Mouse (Mus musculus): Measurements from ENCODE around the gene Ogg1.
"Not testable (repeated sequence)": the region's sequence is repeated elsewhere in the genome, so short reads cannot be mapped to it uniquely, and the experiment has no call there.

The Ogg1 gene

DNA sequence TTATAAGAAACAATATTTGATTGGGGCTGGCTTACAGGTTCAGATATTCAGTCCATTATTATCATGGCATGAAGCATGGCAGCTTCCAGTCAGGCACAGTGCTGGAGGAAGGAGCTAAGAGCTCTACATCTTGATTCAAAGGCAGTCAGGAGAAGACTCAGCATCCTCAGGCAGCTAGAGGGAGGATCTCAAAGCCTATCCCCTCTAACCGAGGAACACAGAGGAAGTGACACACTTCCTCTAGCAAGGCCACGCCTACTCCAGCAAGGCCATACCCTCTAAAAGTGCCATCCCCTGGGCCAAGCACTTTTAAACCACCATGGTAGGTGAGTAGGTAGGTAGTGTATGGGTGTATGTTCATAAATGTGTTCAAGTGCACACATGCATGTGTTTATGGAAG lies 3.8 kb downstream of the Ogg1 start:
- in situ Hi-C loops (cut with MboI, MseI), result no loop called here

DNA sequence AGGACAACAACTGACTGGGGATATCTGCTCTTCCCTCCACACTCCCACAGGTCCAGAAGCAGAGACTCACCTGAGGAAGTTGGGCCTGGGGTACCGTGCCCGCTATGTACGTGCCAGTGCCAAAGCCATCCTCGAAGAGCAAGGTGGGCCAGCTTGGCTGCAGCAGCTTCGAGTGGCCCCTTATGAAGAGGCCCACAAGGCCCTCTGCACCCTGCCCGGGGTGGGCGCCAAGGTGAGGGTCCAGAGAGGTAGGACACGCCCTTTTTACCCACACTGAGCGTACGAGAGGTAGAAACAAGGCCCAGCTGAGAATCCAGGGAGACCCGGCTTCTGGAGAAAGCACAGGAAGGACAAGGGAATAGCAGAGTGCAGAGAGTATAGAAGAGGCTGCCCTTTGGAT lies 4.9 kb downstream of the Ogg1 start:
- in situ Hi-C loops (cut with MboI, MseI), result no loop called here

DNA sequence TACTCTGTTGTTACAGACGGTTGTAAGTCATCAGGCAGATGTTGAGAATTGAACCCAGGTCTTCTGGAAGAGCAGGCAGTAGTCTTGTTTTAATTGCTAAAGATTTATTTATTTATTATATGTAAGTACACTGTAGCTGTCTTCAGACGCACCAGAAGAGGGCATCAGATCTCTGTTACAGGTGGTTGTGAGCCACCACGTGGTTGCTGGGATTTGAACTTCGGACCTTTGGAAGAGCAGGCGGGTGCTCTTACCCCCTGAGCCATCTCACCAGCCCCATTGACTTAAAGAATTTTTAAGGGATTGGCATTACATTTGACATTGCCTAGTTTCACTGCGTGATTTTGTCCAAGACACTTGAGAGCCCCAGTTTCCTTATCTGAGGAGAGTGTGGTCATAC lies 6.0 kb downstream of the Ogg1 start:
- in situ Hi-C loops (cut with MboI, MseI), result not testable (repeated sequence)

DNA sequence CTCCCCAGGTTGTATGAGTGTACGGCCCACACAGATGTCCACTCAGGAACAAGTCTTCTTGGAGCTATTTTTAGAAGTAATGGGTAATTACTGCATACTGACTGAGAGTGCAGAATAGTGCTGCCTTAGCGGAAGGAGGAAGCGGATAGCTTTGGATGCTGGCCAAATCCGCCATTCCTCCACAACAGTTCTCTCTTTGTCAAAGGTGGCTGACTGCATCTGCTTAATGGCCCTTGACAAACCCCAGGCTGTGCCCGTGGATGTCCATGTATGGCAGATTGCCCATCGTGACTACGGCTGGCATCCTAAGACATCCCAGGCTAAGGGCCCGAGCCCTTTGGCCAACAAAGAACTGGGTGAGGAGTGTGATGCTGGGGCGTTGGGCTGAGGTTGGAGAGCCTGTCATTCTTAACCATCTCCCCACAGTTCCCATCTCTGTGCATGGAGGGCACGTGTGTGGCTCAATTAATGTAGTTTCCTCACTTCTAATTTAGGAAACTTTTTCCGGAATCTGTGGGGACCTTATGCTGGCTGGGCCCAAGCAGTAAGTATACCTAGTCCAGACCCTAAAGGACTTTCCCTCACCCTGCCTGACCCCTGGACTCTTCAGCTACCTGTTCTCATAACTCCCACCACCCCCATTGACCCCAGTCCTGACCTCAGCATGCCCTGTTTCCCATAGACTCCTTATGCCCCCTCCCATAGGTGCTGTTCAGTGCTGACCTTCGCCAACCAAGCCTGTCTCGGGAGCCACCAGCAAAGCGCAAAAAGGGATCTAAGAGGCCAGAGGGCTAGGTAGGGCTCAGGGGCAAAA lies 6.6 kb downstream of the Ogg1 start:
- in situ Hi-C loops (cut with MboI, MseI), result no loop called here

DNA sequence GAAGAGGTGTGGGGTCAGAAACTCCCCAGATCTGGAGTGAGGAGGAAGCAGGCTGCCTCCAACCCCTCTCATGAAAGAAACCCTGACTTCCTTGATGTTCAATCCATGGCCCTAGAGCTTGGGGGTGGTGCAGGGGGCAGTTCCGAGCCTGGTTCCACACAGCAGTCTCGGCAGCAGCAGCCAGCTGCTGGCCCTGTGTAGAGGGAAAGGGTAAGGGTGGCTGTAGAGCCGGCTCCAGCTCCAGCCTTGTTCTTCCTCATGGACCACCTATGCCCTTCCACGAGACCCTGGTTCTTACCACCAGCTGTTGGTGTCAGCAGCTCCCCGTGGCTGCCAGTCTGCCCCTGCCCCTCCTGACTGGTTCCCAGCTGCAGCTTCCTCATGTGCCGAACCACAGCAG lies 7.4 kb downstream of the Ogg1 start:
- in situ Hi-C loops (cut with MboI, MseI), result no loop called here

DNA sequence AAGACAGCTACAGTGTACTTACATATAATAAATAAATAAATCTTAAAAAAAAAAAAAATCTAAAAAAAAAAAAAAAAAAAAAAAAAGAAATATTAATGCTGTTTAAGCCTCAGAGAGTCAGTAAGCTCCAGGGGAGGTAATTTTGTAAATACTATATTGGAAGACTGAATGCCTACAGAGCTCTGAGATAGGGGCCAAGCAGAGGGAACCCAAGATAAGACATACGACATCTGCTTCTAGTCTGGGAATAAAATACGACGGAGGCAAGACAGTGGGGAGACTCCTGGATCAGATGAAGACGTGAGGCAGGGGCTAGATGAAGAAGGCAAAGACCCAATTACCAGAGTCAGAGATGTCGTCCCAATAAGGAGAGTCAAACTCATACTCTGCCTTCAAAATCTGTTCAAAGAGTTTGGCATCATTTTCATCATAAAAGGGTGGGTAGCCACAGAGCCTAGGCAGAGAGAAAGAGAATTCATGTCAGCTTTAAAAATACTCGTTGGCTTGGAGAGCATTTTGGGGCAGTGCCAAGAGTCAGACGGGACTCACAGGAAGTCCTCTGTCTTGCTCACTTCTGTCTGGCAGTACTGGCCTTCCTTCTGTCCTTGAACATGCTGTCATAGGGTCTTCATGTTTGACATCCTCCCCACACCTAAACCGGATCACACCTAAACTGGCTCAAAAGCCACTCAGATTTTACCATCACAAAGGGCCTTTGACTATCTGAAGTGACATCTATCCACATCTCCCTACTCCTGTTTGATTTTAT lies 10.3 kb downstream of the Ogg1 start:
- in situ Hi-C loops (cut with MboI, MseI), result no loop called here

DNA sequence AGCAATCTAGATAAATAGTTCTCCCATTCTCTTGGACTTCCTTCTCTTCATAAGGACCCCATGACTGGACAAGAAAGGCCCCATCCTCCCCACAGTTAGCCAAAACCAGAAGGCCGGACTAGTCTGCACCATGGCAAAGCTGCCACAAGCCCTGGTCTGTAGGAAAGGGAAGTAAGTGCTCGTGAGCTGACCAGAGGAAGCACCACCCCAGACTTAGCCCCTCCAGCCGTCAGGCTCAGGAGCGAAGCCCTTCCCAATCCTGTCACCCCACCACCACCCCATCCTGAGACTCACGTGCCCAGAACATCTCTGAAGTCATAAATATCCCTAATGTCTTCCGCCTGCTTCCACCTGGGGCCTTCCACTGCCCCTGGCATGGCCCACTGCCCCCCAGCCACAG lies 14.8 kb downstream of the Ogg1 start:
- in situ Hi-C loops (cut with MboI, MseI), result no loop called here

DNA sequence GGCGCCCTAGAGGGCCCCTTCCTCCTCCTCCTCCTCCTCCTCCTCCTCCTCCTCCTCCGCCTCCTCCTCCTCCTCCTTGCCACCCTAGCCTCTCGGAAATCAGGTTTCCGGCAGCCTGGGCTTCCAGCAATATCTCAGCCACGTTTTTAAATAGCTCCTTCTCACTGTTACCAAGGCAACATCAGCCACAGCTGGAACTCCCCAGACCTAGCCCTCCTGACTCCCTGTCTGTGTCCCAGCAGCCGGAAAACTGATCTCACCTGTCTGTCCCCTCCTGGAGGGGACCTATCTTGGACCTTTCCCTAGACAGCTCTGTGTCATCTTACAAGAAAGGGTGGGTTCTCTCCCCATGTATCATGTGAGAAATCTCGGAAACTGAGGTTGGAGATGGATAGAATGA lies 15.5 kb downstream of the Ogg1 start:
- in situ Hi-C loops (cut with MboI, MseI), result no loop called here

DNA sequence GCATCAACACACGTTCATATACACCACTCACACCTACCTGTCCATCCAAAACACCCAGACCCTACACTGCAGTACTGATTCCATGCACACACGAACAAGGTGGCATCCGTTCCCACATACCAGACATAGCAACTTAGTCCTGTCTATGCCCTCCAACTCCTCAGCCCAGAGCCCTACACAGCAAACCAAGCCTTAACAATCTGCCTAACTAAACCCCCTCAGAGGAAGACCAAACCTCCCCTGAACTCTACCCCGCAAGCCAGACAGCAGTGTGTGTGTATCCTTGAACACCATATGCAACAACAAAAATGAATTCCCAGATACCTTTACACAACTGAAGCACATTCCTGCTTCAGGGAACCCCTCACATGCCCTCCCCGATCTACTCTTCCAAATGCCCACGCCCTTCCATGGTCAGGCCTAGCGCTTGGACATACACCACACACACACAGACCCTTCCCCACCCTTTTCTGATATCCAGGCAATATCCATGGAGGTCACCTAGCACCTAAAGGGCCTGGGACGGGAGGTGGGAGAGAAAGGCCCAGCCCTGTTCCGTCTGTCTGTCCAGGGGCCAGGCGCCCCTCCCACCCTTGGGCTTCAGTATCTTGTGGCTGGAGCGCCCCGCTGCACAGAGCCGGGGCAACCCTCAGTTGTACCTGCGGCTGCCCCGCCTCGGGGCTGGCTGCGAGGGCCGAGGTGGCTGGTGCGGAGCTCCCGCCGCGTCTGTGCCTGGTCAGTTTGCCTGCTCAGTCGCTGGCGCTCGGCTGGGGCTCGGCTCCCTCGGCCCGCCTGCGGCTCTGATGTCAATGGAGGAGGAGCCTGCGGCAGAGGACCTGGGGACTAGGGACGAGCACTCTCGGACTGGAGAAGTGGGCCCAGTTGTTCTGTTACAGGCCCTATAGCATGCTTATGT lies 16.7 kb downstream of the Ogg1 start, which contains the start of gene Camk1:
TSS of gene Camk1 (minus strand) at position 808 of the 916 bp plus-strand sequence.
- in situ Hi-C loops (cut with MboI, MseI), result no loop called here

DNA sequence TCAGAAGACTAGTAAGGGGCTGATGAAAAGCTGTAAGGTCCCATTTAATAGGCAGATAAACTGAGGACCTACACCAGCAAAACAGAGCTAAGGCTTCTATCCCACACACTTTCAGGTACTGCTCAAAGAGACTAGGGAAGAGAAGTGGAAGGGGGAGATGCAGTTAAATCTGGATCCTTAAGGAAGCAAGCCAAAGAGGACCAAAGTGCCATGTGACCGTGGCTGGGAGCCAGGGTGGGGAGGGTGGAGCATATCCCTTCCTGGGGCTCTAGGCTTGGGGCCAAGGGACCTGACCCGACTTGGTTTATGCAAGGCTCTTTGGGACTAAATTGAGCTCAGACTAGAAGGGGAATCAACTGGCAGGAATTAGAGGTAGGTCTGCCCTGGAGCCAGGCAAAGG lies 17.5 kb downstream of the Ogg1 start:
- in situ Hi-C loops (cut with MboI, MseI), result no loop called here

DNA sequence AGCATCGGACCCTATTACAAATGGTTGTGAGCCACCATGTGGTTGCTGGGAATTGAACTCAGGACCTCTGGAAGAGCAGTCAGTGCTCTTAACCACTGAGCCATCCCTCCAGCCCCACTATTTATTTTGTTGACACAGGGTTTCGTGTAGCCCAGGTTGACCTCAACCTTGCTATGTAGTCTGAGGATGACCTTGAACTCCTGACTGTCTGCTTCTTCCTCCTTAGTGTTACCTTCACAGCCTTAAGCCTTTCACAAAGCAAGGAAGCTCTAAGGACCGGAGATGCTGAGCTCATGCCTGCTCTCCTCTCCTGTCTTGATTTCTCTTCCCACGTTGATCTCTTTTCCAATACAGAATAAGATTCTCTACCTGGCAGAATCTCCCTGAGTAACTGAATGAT lies 20.1 kb downstream of the Ogg1 start:
- in situ Hi-C loops (cut with MboI, MseI), result no loop called here

DNA sequence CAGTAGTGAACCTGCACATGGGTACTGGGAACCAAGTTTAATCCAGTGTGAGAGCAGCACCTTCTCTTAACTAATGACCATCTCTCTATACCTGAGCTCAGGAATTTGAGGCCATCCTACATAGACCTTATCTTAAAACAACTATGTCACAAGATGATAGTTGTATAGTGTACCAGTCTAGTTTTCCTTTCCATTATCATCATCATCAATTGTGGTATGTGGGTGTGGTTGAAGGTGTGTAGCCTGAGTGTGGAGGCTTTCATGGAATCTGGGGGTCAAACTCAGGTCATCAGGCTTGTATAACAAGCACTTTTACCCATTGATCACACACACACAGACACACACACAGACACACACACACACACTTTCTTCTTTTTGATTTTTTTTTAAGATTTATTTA lies 23.8 kb downstream of the Ogg1 start:
- in situ Hi-C loops (cut with MboI, MseI), result no loop called here

DNA sequence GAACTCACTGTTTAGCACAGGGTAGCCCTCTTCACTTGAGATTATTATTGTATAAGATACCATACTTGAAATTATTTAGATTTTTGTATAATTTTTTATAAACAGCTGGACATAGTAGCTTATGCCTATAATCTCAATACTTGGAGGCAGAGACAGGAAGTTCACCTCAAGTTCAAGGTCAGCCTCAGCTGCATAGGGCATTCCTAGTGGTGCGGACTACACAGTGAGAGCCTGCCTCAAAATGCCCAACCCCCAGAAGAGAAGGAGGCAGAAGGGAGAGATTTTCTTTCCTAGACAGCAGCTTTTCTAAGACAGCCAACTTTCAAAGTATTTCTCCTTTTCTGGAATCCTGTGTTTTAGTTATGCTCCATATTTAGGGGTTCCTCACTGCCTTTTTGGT lies 24.4 kb downstream of the Ogg1 start:
- in situ Hi-C loops (cut with MboI, MseI), result no loop called here

DNA sequence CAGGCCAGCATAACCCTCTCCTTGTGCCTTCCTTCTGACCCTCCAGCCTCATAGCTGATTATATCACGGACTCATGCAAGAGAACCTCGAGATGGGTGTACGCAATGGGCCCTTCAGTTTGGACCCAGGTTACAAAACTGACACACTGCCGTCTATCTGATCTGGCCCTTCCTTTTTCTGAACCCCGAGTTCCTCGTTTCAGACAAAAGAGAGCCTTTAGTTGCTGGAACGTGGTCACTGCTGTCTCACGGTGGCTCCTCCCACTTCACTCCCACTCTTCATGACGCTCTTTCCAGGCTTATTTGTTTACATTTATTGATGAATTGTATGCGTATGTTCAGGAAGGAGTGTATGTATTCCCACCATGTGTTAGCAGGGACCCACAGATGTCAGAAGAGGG lies 24.9 kb downstream of the Ogg1 start:
- in situ Hi-C loops (cut with MboI, MseI), result no loop called here

DNA sequence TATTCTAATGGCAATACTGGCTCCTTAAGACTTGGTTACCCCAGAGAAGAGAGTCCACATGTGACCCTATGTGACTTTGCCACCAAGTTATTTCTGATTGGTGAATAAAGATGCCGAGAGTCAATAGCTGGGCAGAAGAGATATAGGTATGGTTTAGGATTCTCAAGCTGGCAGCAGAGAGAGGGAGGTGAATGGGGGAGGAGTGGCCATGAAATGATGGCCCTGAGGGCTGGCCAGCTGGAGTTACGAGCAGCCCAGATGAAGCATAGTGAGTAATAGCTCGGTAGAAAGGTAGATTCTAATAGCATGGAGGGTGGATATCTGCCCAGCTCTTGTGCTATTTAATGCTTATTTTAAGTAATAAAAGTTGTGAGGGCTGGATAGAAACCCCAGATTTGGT lies 26.0 kb downstream of the Ogg1 start:
- in situ Hi-C loops (cut with MboI, MseI), result no loop called here

DNA sequence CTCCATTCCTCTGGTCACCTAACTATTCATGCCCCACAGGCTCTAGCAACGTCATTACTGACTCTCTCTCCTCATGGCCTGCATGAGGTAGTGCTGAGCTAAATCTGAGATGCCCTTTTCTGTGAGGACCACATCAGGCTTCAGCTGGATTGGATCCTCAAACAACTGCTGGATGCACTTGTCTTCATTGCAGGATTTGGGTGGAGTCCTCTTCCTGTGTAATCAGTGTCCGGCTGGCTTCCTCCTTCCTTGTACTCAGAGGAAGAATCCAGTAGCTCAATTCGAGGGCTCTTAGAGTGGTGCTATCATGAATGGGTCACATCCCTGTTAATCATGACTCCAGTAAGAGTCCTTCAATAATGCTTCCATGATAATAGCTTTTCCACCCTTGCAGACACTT lies 26.9 kb downstream of the Ogg1 start:
- in situ Hi-C loops (cut with MboI, MseI), result no loop called here

DNA sequence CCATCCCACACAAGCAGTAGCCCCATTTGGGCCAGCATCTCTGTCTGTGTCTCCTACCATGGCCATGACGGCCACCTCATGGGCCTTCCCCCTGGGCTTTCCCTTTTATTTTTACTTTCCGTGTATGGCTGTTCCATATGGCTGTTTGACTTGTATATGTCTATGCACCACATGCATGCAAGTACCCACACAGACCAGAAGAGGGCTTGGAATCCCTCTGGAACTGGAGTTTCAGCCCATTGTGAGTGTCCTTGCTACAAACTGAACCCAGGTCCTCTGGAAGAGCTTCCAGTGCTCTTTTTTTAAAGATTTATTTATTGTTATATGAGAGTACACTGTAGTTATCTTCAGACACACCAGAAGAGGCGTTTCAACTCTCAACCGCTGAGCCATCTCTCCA lies 34.7 kb downstream of the Ogg1 start:
- in situ Hi-C loops (cut with MboI, MseI), result no loop called here

DNA sequence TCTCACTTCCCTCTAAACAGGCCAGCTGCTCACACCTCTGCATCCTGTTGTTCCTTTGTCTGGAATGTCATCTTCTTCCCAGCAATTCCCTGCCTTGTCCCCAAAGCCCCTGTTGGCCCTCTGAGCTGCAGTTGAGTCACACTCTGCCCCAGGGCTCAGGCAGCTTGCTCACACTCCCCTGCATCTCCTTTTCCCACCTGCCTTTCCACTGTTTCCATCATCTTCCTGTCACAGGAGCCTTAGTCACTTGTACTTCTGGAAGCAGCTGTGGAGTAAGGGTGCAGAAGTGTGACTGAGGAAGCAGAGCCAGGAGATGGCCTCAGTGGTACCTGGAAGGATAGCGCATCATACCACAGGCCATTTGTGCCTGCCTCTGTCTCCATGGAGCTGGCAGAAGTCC lies 35.5 kb downstream of the Ogg1 start:
- in situ Hi-C loops (cut with MboI, MseI), result no loop called here

DNA sequence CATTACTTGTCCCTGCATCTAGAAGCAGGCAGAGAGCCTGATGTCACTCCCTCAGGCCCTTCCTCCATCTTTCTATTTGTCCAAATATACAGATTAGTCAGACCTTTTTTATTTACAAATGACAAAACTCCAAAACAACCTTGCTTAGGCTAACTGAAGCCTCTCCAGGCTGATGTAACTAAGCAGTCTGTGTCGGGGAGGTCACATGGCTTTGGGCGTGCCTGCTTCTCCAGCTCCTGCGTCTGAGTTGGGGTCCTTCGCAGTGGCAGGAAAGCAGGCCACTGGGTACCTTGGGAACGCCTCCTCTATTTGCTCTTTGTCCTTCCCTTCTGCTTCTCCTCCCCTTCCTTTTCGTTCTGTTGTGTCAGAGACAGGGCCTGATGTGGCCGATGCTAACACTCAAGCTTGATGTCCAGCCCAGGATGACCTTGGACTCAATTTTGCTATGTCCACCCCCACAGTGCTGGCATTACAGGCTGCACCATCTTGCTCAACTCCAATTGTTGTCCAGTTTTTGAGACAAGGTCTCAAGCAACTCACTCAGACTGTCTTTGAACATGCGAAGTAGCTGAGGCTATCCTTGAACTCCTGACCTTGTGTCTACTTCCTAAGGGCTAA lies 37.9 kb downstream of the Ogg1 start:
- in situ Hi-C loops (cut with MboI, MseI), result no loop called here

DNA sequence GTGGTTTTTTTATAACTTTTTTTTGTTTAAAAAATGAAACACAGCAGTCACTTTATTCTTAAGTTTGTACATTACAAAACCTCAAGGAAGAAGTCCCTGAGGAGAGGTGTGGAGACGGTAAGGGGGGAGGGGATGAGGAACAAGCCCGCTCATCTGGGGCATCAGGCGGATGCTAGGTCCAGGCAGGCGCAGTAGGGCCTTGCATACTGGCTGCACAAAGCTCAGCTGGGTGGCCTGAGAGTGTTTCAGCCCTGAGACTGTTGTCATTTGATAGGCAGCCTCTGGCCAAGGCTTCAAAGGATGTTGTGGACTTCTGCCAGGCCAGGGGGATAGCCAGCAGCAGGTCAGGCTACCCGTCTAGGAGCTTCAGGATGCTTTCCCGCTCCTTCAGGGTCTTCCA lies 39.9 kb downstream of the Ogg1 start:
- in situ Hi-C loops (cut with MboI, MseI), result no loop called here

DNA sequence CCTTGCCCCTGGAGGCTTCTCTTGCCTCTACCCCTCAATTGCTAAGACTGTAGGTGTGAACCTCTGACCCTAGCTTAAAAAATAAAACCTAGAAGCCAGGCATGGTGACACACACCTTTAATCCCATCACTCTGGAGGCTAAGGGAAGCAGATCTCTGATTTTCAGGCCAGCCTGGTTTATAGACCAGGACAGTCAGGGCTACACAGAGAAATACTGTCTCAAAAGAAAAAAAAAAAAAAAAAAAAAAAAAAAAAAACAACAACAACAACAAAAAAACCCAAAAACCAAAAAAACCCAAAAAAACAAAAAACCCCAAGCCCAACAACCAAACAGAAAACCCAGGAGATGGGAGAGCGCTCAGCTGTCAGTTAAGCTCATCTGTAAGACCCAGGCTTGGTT lies 40.8 kb downstream of the Ogg1 start:
- in situ Hi-C loops (cut with MboI, MseI), result no loop called here

DNA sequence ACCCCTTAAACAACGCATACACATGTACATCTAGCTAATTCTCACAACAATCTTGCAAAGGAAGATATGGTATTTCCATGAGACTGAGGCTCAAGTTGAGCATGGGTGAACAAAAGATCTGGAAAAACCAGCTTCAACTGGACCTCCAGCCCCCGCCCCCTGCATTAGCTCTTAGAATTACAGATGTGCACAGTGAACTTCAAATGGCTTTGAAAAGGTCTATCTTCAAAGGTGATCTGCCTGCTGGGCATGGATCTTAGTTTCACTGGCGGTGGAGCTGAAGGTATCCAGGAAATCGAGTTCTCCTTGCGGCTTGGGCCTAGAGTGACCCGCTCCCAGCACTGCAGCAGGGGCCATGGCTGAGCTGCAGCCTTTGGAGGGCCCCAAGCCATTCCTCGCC lies 41.4 kb downstream of the Ogg1 start:
- in situ Hi-C loops (cut with MboI, MseI), result no loop called here
